Mouse (Mus musculus): ENCODE results near the gene Mrps27.

Gene Mrps27

GRCm38 (mm10) chr13:99440228-99440627, 95.6 kb downstream of the Mrps27 start:
- DNase-seq (ENCODE audit: low read depth, low spot score), result peak; percentile 64

- no peak for DNase-seq (ENCODE audit: low read depth, low spot score)
Measured at GRCm38 (mm10) chr13:99441700-99442433, 97.3 kb downstream of the Mrps27 start.

- no peak for DNase-seq (ENCODE audit: low read depth, low spot score)
Measured at GRCm38 (mm10) chr13:99442434-99443249, 98.1 kb downstream of the Mrps27 start.

GRCm38 (mm10) chr13:99443484-99444175, 99.0 kb downstream of the Mrps27 start:
- no peak for DNase-seq (ENCODE audit: low read depth, low spot score)

DNA sequence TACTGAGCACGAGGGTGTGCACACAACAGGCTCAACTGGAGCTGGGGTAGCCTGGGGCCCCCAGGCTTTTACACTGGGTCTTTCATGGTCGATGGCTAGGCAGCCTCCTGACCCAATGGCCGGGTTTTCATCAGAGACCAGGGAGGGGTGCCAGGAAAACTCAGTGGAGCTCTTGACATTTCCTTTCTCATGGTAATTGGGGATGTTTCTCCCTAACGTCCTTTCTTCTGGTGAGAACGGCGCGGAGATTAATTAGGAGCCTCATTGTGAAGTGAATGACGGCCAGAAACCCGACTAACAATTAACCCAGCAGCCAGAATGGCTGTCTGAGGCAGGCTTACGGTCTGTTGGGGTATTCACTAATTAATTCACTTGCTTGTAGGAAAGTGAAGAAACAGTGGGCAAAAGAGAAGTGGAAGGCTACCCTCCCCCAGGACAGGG, 99.9 kb downstream of the Mrps27 start:
- DNase-seq (ENCODE audit: low read depth, low spot score), result no peak

DNA sequence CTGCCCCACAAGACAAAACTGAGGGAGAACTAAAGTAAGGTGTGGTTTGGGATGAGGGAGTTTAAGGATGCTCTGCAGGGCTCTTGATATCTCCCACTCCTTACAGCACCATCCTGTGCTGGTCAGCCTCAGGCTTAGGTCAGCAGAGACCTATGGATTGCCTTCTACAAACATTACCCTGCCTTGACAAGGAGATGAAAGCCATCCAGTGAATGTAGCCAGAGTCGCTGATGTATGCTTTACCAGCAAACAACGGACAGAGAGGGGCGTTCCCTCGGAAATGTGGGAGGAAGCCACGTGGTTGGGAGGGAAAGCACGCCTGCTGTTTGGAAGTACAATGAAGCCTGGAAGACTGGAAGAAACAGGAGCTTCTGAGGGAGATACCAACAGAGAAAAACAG, 100.3 kb downstream of the Mrps27 start:
- peak; percentile 75 for DNase-seq (ENCODE audit: low read depth, low spot score)

GRCm38 (mm10) chr13:99447002-99447401, 102.4 kb downstream of the Mrps27 start:
- DNase-seq (ENCODE audit: low read depth, low spot score), result no peak

GRCm38 (mm10) chr13:99447403-99448199, 103.0 kb downstream of the Mrps27 start:
- DNase-seq (ENCODE audit: low read depth, low spot score), result peak; percentile 88

- DNase-seq (ENCODE audit: low read depth, low spot score), result no peak
Measured at GRCm38 (mm10) chr13:99448278-99448677, 103.7 kb downstream of the Mrps27 start.

GRCm38 (mm10) chr13:99449547-99449946, 105.0 kb downstream of the Mrps27 start:
- DNase-seq (ENCODE audit: low read depth, low spot score), result no peak

DNA sequence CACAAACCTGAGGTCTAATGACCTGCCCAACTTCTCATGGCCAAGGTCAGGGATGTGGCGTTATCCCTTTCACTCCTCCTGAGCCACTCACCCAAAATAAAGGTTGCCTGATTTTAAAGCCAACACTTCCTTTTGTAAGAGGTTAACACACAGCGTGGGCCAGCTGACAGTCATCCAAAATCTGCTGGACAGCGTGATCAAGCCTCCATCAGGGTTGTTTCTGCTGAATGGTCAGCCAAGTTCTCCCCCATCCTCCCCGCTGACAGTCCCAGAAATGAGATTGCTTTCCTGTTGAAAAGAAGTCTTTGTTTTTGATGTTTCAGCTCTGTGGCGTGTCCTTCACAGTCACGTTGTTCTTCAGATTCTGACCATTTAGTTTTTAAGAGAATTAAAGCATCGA, 106.2 kb downstream of the Mrps27 start:
- peak; percentile 97 for DNase-seq (ENCODE audit: low read depth, low spot score)

- peak; percentile 55 for DNase-seq (ENCODE audit: low read depth, low spot score)
Measured at GRCm38 (mm10) chr13:99451276-99451675, 106.7 kb downstream of the Mrps27 start.

GRCm38 (mm10) chr13:99452444-99452843, 107.9 kb downstream of the Mrps27 start:
- no peak for DNase-seq (ENCODE audit: low read depth, low spot score)

DNA sequence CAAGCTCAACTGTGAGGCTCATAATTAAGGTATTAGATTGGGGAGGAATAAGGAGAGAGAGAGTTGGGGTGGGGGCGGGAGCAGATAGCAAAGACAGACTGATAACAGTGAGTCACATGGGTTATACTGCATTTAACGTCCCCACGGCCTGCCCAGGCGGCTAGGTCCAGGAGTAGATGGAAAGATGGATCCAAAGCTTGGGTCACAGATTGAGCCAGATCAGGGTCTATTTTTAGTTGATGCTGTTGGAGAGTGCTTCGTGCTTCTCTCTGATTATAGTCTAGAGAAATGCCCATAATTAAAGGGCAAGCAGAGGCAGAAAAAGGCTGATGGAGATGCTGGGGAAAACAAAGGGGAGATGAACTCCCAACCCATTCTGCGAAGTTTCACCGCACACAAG, 110.4 kb downstream of the Mrps27 start:
- DNase-seq (ENCODE audit: low read depth, low spot score), result peak; percentile 60

DNA sequence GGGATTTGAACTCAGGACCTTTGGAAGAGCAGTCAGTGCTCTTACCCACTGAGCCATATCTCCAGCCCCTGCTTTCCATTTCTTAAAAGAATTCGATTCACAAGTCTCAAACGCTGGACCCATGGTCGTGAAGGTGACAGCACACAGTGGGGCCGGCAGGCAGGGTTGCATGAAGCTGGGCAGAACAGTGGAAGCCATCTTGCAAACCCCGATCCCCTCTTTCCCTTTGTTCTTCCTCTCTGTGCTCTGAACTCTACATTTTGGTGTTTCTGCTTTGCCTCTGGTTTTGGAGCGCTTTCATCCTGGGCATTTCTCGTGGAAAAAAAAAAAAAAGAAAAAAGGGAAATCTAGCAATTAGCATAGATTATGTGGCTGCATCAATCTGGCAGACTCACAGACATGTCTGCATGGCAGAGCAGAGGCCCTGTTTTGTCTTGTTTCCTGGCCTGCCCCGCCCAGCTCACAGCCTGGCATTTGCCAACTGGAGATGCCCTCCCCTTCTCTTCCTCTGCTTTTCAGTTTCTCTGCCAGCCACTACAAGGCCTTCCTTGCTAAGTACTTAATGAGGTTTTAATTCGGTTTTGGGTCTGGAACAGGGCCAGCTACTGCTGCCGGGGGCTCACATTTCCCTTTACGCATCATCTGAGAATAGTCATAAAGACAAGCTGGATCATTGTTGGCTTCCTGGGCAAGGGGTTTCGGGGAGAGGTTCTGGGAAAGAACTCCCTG, 114.2 kb downstream of the Mrps27 start:
- peak; percentile 86 for DNase-seq (ENCODE audit: low read depth, low spot score)

GRCm38 (mm10) chr13:99459612-99460011, 115.0 kb downstream of the Mrps27 start:
- DNase-seq (ENCODE audit: low read depth, low spot score), result no peak

GRCm38 (mm10) chr13:99461886-99462285, 117.3 kb downstream of the Mrps27 start:
- peak; percentile 82 for DNase-seq (ENCODE audit: low read depth, low spot score)

DNA sequence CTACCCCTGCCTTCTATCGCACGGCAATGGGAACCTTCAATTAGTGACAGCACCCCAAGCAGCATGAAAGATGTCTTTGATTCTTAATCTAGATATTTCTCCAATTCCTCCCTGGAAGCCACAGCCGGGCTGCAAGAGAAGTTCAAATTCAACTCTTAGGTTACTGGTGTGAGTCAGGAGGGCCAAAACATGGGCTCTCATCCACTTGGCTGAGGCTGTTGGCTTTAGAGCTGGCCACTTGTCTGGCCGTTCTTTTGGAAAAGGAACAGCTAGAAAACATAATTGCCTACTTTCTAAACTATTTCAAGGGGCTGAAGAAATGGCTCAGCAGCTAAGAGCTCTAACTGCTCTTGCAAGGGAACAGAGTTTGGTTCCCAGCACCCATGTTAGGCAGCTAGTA, 120.0 kb downstream of the Mrps27 start:
- DNase-seq (ENCODE audit: low read depth, low spot score), result peak; percentile 58

Measured in brain, adult 2 months (tissue).